Mouse (Mus musculus): ENCODE results near the gene Fam214a. TPM values are rescaled to one million over a fixed set of nuclear protein-coding genes. Genes with fewer than 3 reads are reported as not detected.

Fam214a gene
- polyA plus RNA-seq (2015; fragmentation: Nextera tagmentation; extraction: Ambion mirVana): 15.4 and 15.7 TPM in 2 replicates

DNA sequence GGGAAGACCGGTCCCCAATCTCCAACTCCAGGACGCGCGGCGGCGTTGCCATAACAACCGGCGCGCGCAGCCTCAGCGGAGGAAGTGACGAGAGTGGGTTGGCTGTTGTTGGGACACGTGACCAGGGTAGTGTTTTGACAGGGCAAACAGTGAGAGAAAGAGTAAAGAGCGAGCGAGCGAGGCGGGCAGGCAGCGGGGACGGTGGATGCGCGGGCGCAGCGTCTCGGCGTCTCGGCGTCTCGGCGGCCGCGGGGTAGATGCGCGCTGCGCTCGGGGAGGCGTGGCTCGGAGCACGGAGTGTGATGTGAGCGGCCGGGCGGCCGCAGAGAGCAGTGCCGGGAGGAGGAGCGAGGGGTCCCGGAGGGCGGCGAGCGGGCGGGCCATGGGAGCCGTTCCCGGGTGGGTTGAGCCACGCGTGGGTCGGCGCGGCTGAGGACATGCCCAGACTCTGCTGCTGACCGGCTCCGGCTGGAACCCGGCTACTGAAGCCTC, at the start of gene Fam214a:
Gene Fam214a, plus strand, starts transcription at position 129 of the 492 bp plus-strand sequence.
- Histone ChIP-seq H3K4me1 (replicated peaks; ENCODE audit: insufficient read depth, low read length) (no peaks in the 10 kb centered on the region), H3K36me3 (ENCODE audit: insufficient read depth, low read length) (no peaks in the 10 kb centered on the region), H3K27ac (peak within 1 kb of the TSS; percentile 96), H3K27me3 (ENCODE audit: insufficient read depth, low read length) (no peaks in the 10 kb centered on the region), H3K4me2 (ENCODE audit: low read length) (peak within 1 kb of the TSS; percentile 95), H3K9ac (ENCODE audit: low read depth, low read length) (peak within 1 kb of the TSS; percentile 85), H3K9me3 (replicated peaks; ENCODE audit: low read length) (no peaks in the 10 kb centered on the region), H3K4me3 (replicated peaks; ENCODE audit: low read depth, low read length) (peak within 1 kb of the TSS; percentile 91)
- TF ChIP-seq CTCF (IDR thresholded peaks at IDR 0.05; ENCODE audit: low read depth): no peak
- DNase-seq (ENCODE audit: low spot score) (peak; percentile 98), ATAC-seq (replicated peaks; ENCODE audit: low FRiP score, low read depth) (peak; percentile 97)
- WGBS: under 1% methylated on average over 57 of the region's 59 CpGs

DNA sequence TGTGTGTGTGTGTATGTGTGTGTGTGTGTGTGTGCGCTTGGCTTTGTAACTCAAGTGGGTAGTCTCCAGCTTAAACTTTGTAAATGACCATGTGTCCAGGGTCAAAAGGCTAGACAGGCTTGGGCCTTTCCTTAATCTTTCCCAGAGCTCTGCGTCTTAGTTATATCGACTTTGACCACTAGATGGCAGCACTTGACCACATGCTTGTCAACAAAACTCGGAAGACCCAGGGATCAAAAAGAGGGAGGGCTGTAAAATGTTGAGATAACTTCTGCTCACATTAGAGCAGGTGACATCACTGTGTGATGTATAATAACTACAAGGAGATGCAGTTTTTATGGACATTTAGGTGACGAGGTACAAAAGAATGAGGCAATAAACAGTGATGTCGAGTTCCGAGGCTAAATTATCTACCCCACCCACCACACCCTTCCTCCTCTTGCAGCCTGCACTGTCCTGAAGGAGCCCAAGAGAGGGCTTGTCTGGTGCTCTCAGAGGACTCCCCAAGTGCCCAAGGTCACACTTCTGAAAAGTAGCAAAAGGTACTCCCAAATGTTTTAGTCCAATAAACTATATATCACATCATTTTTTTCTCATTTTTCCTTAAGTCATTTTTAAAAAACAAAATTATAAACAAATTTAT, 47.7 kb upstream of the Fam214a start:
- ATAC-seq (replicated peaks; ENCODE audit: low FRiP score, low read depth) (peak; percentile 69), DNase-seq (ENCODE audit: low spot score) (peak; percentile 85)
- H3K36me3 ChIP-seq (ENCODE audit: insufficient read depth, low read length): no peaks in the 10 kb centered on the region
- 4% methylated on average over 7 of the region's 7 CpGs for WGBS
- peak; percentile 93 for TF ChIP-seq CTCF (IDR thresholded peaks at IDR 0.05; ENCODE audit: low read depth)
- H3K4me1 ChIP-seq (replicated peaks; ENCODE audit: insufficient read depth, low read length): no peaks in the 10 kb centered on the region
- H3K9me3 ChIP-seq (replicated peaks; ENCODE audit: low read length): no peaks in the 10 kb centered on the region
- H3K9ac ChIP-seq (ENCODE audit: low read depth, low read length): no peak overlapping the region
- no peak overlapping the region for H3K27ac ChIP-seq
- no peaks in the 10 kb centered on the region for H3K27me3 ChIP-seq (ENCODE audit: insufficient read depth, low read length)
- H3K4me2 ChIP-seq (ENCODE audit: low read length): no peak overlapping the region
- no peak overlapping the region for H3K4me3 ChIP-seq (replicated peaks; ENCODE audit: low read depth, low read length)

DNA sequence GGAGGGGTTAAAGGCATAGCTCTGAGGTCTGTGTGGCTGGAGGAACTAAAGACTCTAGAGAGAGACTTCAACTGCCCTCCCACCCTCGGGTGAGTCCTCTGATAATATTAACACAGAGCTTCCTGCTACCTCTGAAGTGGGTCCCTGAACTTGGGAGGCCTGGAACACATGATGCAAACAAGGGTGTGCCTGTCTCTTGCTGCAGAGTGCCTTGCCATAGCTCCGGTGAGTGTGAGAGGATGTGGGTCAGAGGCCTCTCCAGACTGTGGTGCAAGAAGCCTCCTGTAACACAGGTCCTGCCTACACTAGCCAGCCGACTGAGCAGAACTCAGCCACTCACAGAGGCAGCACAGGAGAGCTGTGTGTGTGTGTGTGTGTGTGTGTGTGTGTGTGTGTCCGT, 45.7 kb upstream of the Fam214a start:
- Histone ChIP-seq H3K9ac (ENCODE audit: low read depth, low read length) (no peak overlapping the region), H3K9me3 (replicated peaks; ENCODE audit: low read length) (no peaks in the 10 kb centered on the region), H3K27me3 (ENCODE audit: insufficient read depth, low read length) (no peaks in the 10 kb centered on the region), H3K27ac (no peak overlapping the region), H3K4me2 (ENCODE audit: low read length) (no peak overlapping the region), H3K4me1 (replicated peaks; ENCODE audit: insufficient read depth, low read length) (peaks cover 2% of the 10 kb centered on the region; the same call in 1 of the 2 replicates), H3K36me3 (ENCODE audit: insufficient read depth, low read length) (no peaks in the 10 kb centered on the region), H3K4me3 (replicated peaks; ENCODE audit: low read depth, low read length) (no peak overlapping the region)
- 44% methylated on average over 4 of the region's 4 CpGs for WGBS
- no peak for DNase-seq (ENCODE audit: low spot score)
- ATAC-seq (replicated peaks; ENCODE audit: low FRiP score, low read depth): no peak
- TF ChIP-seq CTCF (IDR thresholded peaks at IDR 0.05; ENCODE audit: low read depth): no peak

DNA sequence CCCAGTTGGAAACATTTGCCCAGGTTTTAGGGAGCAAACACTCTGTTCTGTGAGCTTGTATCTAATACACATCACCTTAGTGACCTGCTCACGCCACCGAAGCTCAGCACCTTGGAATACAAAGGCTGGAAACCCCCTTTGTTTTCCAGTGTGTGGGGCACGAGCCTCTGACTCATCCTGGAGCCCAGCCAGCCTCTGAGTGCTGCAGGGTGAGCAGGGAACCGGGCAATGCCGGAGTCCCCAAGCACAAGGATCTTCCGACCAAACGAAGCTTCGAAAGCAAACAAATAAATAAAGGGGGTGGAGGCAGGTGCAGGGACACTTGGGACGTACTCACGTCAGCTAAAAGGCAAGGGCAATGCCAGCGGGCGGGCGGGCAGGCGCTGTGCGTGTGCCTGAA, 43.4 kb upstream of the Fam214a start:
- 62% methylated on average over 15 of the region's 15 CpGs for WGBS
- DNase-seq (ENCODE audit: low spot score): no peak
- H3K27ac ChIP-seq: no peak overlapping the region
- no peak overlapping the region for H3K4me3 ChIP-seq (replicated peaks; ENCODE audit: low read depth, low read length)
- no peak for ATAC-seq (replicated peaks; ENCODE audit: low FRiP score, low read depth)
- no peaks in the 10 kb centered on the region for H3K36me3 ChIP-seq (ENCODE audit: insufficient read depth, low read length)
- H3K4me2 ChIP-seq (ENCODE audit: low read length): no peak overlapping the region
- no peaks in the 10 kb centered on the region for H3K27me3 ChIP-seq (ENCODE audit: insufficient read depth, low read length)
- no peaks in the 10 kb centered on the region for H3K9me3 ChIP-seq (replicated peaks; ENCODE audit: low read length)
- peaks cover 4% of the 10 kb centered on the region; the same call in 1 of the 2 replicates for H3K4me1 ChIP-seq (replicated peaks; ENCODE audit: insufficient read depth, low read length)
- no peak overlapping the region for H3K9ac ChIP-seq (ENCODE audit: low read depth, low read length)
- no peak for TF ChIP-seq CTCF (IDR thresholded peaks at IDR 0.05; ENCODE audit: low read depth)

DNA sequence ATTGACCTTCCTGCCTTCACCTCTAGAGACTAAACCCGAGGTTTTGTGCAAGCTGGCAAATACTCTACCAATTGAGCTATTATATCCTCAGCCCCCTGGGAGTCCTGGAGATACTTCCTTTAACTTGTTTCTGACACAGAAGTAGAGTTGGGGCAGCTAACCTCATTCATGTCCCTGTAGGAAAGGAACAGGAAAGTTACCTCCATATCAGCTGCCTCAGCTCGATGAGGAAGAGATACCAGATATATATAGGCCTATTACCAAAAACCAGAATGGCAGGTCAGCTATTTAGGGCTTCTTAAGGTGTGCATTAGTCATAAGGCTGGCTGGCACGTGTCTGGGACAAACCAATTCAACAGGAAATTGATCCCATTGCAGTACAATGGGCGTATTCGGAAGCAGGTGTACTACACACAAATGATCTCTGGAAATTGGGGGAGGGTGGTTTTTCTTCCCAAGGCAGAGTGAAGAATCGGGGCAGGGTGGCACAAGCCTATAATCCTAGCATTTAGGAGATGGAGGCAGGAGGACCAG, 42.4 kb upstream of the Fam214a start:
- H3K9me3 ChIP-seq (replicated peaks; ENCODE audit: low read length): no peaks in the 10 kb centered on the region
- no peak overlapping the region for H3K9ac ChIP-seq (ENCODE audit: low read depth, low read length)
- ATAC-seq (replicated peaks; ENCODE audit: low FRiP score, low read depth) (no peak), DNase-seq (ENCODE audit: low spot score) (no peak)
- H3K36me3 ChIP-seq (ENCODE audit: insufficient read depth, low read length): no peaks in the 10 kb centered on the region
- TF ChIP-seq CTCF (IDR thresholded peaks at IDR 0.05; ENCODE audit: low read depth): no peak
- H3K27ac ChIP-seq: no peak overlapping the region
- no peak overlapping the region for H3K4me3 ChIP-seq (replicated peaks; ENCODE audit: low read depth, low read length)
- H3K4me1 ChIP-seq (replicated peaks; ENCODE audit: insufficient read depth, low read length): peaks cover 4% of the 10 kb centered on the region; the same call in 1 of the 2 replicates
- H3K27me3 ChIP-seq (ENCODE audit: insufficient read depth, low read length): no peaks in the 10 kb centered on the region
- H3K4me2 ChIP-seq (ENCODE audit: low read length): no peak overlapping the region
- WGBS: 82% methylated on average over 6 of the region's 6 CpGs

DNA sequence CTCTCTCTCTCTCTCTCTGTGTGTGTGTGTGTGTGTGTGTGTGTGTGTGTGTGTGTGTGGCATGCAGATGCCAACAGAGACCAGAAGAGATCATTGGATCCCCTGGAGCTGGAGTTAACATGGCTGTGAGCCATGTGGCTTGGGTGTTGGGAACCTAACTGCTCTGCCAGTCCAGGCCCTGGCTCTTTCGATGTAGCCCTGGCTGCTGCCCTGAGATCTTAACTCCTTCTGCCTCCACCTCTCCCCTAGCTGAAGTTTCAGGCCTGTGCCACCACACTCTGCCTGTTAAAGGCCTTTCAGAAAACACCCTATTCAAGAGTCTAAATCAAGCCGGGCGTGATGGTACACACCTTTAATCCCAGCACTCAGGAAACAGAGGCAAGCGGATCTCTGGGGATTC, 41.3 kb upstream of the Fam214a start:
- 40% methylated on average over 4 of the region's 4 CpGs for WGBS

More for the DNA sequence above, 41.3 kb upstream of the Fam214a start:
- Histone ChIP-seq H3K9me3 (replicated peaks; ENCODE audit: low read length) (no peaks in the 10 kb centered on the region), H3K27ac (0 out of 2 replicates have a peak overlapping the region, but pooled peaks have one; percentile 47), H3K4me2 (ENCODE audit: low read length) (no peak overlapping the region), H3K9ac (ENCODE audit: low read depth, low read length) (no peak overlapping the region), H3K36me3 (ENCODE audit: insufficient read depth, low read length) (no peaks in the 10 kb centered on the region), H3K4me1 (replicated peaks; ENCODE audit: insufficient read depth, low read length) (peaks cover 4% of the 10 kb centered on the region; the same call in 1 of the 2 replicates), H3K4me3 (replicated peaks; ENCODE audit: low read depth, low read length) (no peak overlapping the region), H3K27me3 (ENCODE audit: insufficient read depth, low read length) (no peaks in the 10 kb centered on the region)
- ATAC-seq (replicated peaks; ENCODE audit: low FRiP score, low read depth) (no peak), DNase-seq (ENCODE audit: low spot score) (no peak)
- TF ChIP-seq CTCF (IDR thresholded peaks at IDR 0.05; ENCODE audit: low read depth): no peak

All from kidney, postnatal 0 days (tissue).